Mouse (Mus musculus): ENCODE results near the gene Sgcd.

DNA sequence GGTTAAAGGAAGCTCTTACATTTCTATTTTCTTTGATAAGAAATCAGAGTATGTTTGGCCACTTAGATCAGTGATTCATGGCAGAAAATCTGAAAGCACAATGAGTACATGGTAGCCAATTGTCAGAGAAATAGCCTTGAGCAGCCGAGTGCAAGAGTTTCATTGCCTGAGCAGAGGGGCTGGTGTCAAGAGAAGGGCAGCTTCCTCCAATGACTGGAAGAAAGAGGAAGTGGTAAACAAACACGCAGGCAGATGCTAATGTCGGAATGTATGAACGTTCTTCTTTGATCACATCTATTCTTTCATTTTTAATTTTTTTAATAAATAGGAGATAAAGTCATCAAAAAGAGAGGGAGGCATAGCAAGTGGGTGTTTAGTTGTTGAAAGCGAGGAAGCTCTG, 956.5 kb downstream of the Sgcd start:
- no peak for TF ChIP-seq MYOD1 (IDR thresholded peaks at IDR 0.05; ENCODE audit: control insufficient read depth in 1 of 3, insufficient read length in 2 of 3, low read depth in 2 of 3)
- TF ChIP-seq REST (IDR thresholded peaks at IDR 0.05; ENCODE audit: insufficient read depth, insufficient read length): no peak
- no peak for TF ChIP-seq MAX (IDR thresholded peaks at IDR 0.05; ENCODE audit: low read depth)
- no peak for TF ChIP-seq USF1 (IDR thresholded peaks at IDR 0.05; ENCODE audit: low read depth)
- TF ChIP-seq MYOG (IDR thresholded peaks at IDR 0.05; ENCODE audit: control insufficient read depth in 1 of 3, insufficient read depth in 1 of 3, insufficient read length in 2 of 3, low read depth in 2 of 3): no peak
- no peak for TF ChIP-seq POLR2A (IDR thresholded peaks at IDR 0.05; ENCODE audit: insufficient read length, low read depth)
- no peak for TF ChIP-seq SRF (IDR thresholded peaks at IDR 0.05; ENCODE audit: control insufficient read depth, insufficient read length, low read depth)
